Mouse (Mus musculus): ENCODE results near the gene Krt16. TPM values are rescaled to one million over a fixed set of nuclear protein-coding genes. Genes with fewer than 3 reads are reported as not detected.
"Not testable (repeated sequence)": the region's sequence is repeated elsewhere in the genome, so short reads cannot be mapped to it uniquely, and the experiment has no call there.

Krt16 gene
- total and polyA plus RNA-seq, 3 experiments = not detected

GRCm38 (mm10) chr11:100255514-100255913, 6.8 kb upstream of the Krt16 start:
- Histone ChIP-seq H3K27me3 (ENCODE audit: control insufficient read depth in 1 of 2, insufficient read depth in 2 of 2, low read length in 2 of 2) (no peaks in the 10 kb centered on the region), H3K79me2 (ENCODE audit: control insufficient read depth, insufficient read depth, low read length, poor library complexity) (no peaks in the 10 kb centered on the region), H3K27ac (ENCODE audit: control insufficient read depth, low read depth, low read length) (no peak overlapping the region), H3K4me1 (ENCODE audit: control insufficient read depth in 1 of 2, insufficient read depth in 2 of 2, low read length in 2 of 2) (no peaks in the 10 kb centered on the region), H3K4me3 (ENCODE audit: control insufficient read depth in 1 of 2, insufficient read depth in 1 of 2, low read depth in 2 of 2, low read length in 2 of 2) (no peak overlapping the region), H3K9ac (ENCODE audit: control insufficient read depth, low read depth, low read length, poor library complexity, severe bottlenecking) (no peak overlapping the region), H3K9me3 (replicated peaks; ENCODE audit: insufficient read depth, low read length) (no peaks in the 10 kb centered on the region), H3K36me3 (ENCODE audit: control insufficient read depth in 1 of 2, insufficient read depth in 2 of 2, low read length in 2 of 2) (no peaks in the 10 kb centered on the region)
- TF ChIP-seq USF2 (IDR thresholded peaks at IDR 0.05; ENCODE audit: borderline replicate concordance in 1 of 2, insufficient read depth in 1 of 2, low read depth in 1 of 2, low read length in 2 of 2) = no peak
- DNase-seq (ENCODE audit: low read depth, low spot score) = no peak

GRCm38 (mm10) chr11:100254360-100255090, 5.8 kb upstream of the Krt16 start:
- H3K27ac ChIP-seq (ENCODE audit: control insufficient read depth, low read depth, low read length) = no peak overlapping the region
- no peak overlapping the region for H3K9ac ChIP-seq (ENCODE audit: control insufficient read depth, low read depth, low read length, poor library complexity, severe bottlenecking)
- DNase-seq (ENCODE audit: low read depth, low spot score) = no peak
- no peaks in the 10 kb centered on the region for H3K4me1 ChIP-seq (ENCODE audit: control insufficient read depth in 1 of 2, insufficient read depth in 2 of 2, low read length in 2 of 2)
- H3K4me3 ChIP-seq (ENCODE audit: control insufficient read depth in 1 of 2, insufficient read depth in 1 of 2, low read depth in 2 of 2, low read length in 2 of 2) = no peak overlapping the region
- no peaks in the 10 kb centered on the region for H3K79me2 ChIP-seq (ENCODE audit: control insufficient read depth, insufficient read depth, low read length, poor library complexity)
- no peaks in the 10 kb centered on the region for H3K36me3 ChIP-seq (ENCODE audit: control insufficient read depth in 1 of 2, insufficient read depth in 2 of 2, low read length in 2 of 2)
- no peaks in the 10 kb centered on the region for H3K27me3 ChIP-seq (ENCODE audit: control insufficient read depth in 1 of 2, insufficient read depth in 2 of 2, low read length in 2 of 2)
- TF ChIP-seq NRF1 (IDR thresholded peaks at IDR 0.05; ENCODE audit: insufficient read depth, low read depth, low read length, poor library complexity, severe bottlenecking) (no peak), CHD1 (IDR thresholded peaks at IDR 0.05; ENCODE audit: low read depth, low read length) (no peak), POLR2AphosphoS2 (IDR thresholded peaks at IDR 0.05; ENCODE audit: low read length) (no peak), JUND (IDR thresholded peaks at IDR 0.05; ENCODE audit: low read depth, low read length) (no peak)
- no peaks in the 10 kb centered on the region for H3K9me3 ChIP-seq (replicated peaks; ENCODE audit: insufficient read depth, low read length)

- H3K36me3 ChIP-seq (ENCODE audit: control insufficient read depth in 1 of 2, insufficient read depth in 2 of 2, low read length in 2 of 2); H3K9ac ChIP-seq (ENCODE audit: control insufficient read depth, low read depth, low read length, poor library complexity, severe bottlenecking); H3K9me3 ChIP-seq (replicated peaks; ENCODE audit: insufficient read depth, low read length); DNase-seq (ENCODE audit: low read depth, low spot score); H3K27ac ChIP-seq (ENCODE audit: control insufficient read depth, low read depth, low read length); H3K4me3 ChIP-seq (ENCODE audit: control insufficient read depth in 1 of 2, insufficient read depth in 1 of 2, low read depth in 2 of 2, low read length in 2 of 2); H3K4me1 ChIP-seq (ENCODE audit: control insufficient read depth in 1 of 2, insufficient read depth in 2 of 2, low read length in 2 of 2); H3K79me2 ChIP-seq (ENCODE audit: control insufficient read depth, insufficient read depth, low read length, poor library complexity); H3K27me3 ChIP-seq (ENCODE audit: control insufficient read depth in 1 of 2, insufficient read depth in 2 of 2, low read length in 2 of 2): not testable (repeated sequence)
Measured at GRCm38 (mm10) chr11:100246471-100246870, 2.2 kb downstream of the Krt16 start.

- H3K27ac ChIP-seq (ENCODE audit: control insufficient read depth, low read depth, low read length); H3K9ac ChIP-seq (ENCODE audit: control insufficient read depth, low read depth, low read length, poor library complexity, severe bottlenecking); H3K9me3 ChIP-seq (replicated peaks; ENCODE audit: insufficient read depth, low read length); H3K36me3 ChIP-seq (ENCODE audit: control insufficient read depth in 1 of 2, insufficient read depth in 2 of 2, low read length in 2 of 2); DNase-seq (ENCODE audit: low read depth, low spot score); H3K27me3 ChIP-seq (ENCODE audit: control insufficient read depth in 1 of 2, insufficient read depth in 2 of 2, low read length in 2 of 2); H3K4me3 ChIP-seq (ENCODE audit: control insufficient read depth in 1 of 2, insufficient read depth in 1 of 2, low read depth in 2 of 2, low read length in 2 of 2); H3K4me1 ChIP-seq (ENCODE audit: control insufficient read depth in 1 of 2, insufficient read depth in 2 of 2, low read length in 2 of 2); H3K79me2 ChIP-seq (ENCODE audit: control insufficient read depth, insufficient read depth, low read length, poor library complexity): not testable (repeated sequence)
Measured at GRCm38 (mm10) chr11:100240272-100240671, 8.4 kb downstream of the Krt16 start.
